Mouse (Mus musculus): ENCODE data around the gene Mcrip2.

GRCm38 (mm10) chr17:25876347-25876915, 7.9 kb upstream of the Mcrip2 start:
- no peak for TF ChIP-seq CTCF (IDR thresholded peaks at IDR 0.05; ENCODE audit: extremely low read depth, insufficient read depth, insufficient read length, insufficient replicate concordance)
- no peak for TF ChIP-seq POLR2A (IDR thresholded peaks at IDR 0.05; ENCODE audit: low read depth, low read length)

All from spleen, adult 2 months (tissue).